Mouse (Mus musculus) liver, adult 2 months (tissue): ENCODE measurements around the gene Ddit4. TPM values are rescaled to one million over a fixed set of nuclear protein-coding genes. Genes with fewer than 3 reads are reported as not detected.

Experiments
- DNase-seq: peaks from one replicate; pipeline ENCODE4 v3.0.0-alpha.2; 2011; ENCODE audit warnings: low read depth, low spot score; ENCODE audit errors: extremely low read depth
- H3K27ac ChIP-seq: fragments of 200-500 bp; replicated peaks from 2 replicates; pipeline ENCODE4 v1.5.1; 2012; ENCODE audit warnings: low read depth, mild to moderate bottlenecking, control low read depth, inconsistent platforms, low read length; ENCODE audit not compliant: insufficient read depth
- H3K27me3 ChIP-seq: fragments of 200-500 bp; 2 replicates; pipeline ENCODE4 v1.6.1; 2012; ENCODE audit warnings: mild to moderate bottlenecking, moderate library complexity, low read length, inconsistent platforms; ENCODE audit not compliant: control insufficient read depth, insufficient read depth
- H3K36me3 ChIP-seq: fragments of 200-500 bp; 2 replicates; pipeline ENCODE4 v1.6.1; 2012; ENCODE audit warnings: low read length, inconsistent platforms; ENCODE audit not compliant: control insufficient read depth, insufficient read depth
- H3K4me1 ChIP-seq: fragments of 200-500 bp; 2 replicates; pipeline ENCODE4 v1.6.1; 2011; ENCODE audit warnings: low read length; ENCODE audit not compliant: control insufficient read depth, insufficient read depth
- H3K4me3 ChIP-seq: fragments of 200-500 bp; 2 replicates; pipeline ENCODE4 v1.5.1; 2011; ENCODE audit warnings: low read depth, mild to moderate bottlenecking, control low read depth, low read length, moderate library complexity; ENCODE audit not compliant: insufficient read depth
- H3K79me2 ChIP-seq: fragments of 200-500 bp; 2 replicates; pipeline ENCODE4 v1.6.1; 2012; ENCODE audit warnings: inconsistent platforms, mild to moderate bottlenecking, low read length, moderate library complexity; ENCODE audit not compliant: control insufficient read depth, insufficient read depth
- H3K9ac ChIP-seq: fragments of 200-500 bp; 2 replicates; pipeline ENCODE4 v1.6.1; 2012; ENCODE audit warnings: low read depth, mild to moderate bottlenecking, control low read depth, inconsistent platforms, low read length
- CTCF ChIP-seq: fragments of 200-500 bp; IDR thresholded peaks from 2 replicates; pipeline ENCODE4 v1.5.1; 2011; ENCODE audit warnings: low read depth, low read length, control low read depth
- POLR2A ChIP-seq: fragments of 200-500 bp; IDR thresholded peaks from 2 replicates; pipeline ENCODE4 v1.6.1; 2011; ENCODE audit warnings: low read length, control low read depth; ENCODE audit not compliant: insufficient read depth; ENCODE audit errors: extremely low read depth
- WGBS: fragments of 180-500 bp; shearing (Covaris S2); methylation state at CpG from one replicate; pipeline ENCODE4 v1.1.7; 2018; 5-methylcytosine and 5-hydroxymethylcytosine counted together
- polyA plus RNA-seq: library from polyadenylated mRNA; depleted of rRNA; stranded (reverse); fragments of >200 nt; gene quantifications from 2 replicates; pipeline ENCODE4 v1.2.3, GENCODE M21; 2012
- total RNA-seq: library from RNA; depleted of rRNA; stranded (reverse); fragments of >200 nt; gene quantifications from 2 replicates; pipeline ENCODE4 v1.2.3, GENCODE M21; 2014

The Ddit4 gene
- total and polyA plus RNA-seq, 2 experiments = 8.8 to 13.6 TPM

DNA sequence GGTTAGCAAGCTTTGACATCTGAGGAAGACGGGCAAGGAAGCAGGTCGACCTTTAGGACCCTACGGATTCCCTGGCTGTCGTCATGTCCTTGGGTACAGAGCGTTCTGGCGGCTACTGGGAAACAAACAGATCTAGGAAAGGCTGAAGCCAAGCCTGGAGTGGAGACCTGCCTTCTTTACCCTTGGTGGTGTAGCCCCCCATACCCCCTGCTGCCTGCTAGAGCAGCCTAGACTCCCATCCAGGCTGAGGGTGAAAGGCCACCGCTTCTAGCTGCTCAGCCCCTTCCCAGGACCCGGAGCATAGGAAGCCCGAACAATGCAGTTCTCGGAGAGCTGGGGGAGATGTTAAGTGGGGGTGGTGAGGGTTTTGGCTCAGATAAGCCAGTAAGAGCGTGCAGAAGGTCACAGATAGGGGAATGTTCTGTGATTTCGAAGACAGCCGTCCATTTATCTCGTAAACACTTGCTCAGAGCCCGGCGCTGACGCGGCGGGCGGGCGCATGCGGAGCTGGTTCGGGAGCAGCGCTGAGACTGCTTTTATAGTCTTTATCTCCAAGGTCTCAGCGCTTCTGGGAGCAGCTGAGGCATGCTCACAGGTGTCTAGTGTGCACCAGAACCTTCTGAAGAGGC, 18.3 kb upstream of the Ddit4 start:
- H3K79me2 ChIP-seq = no peaks in the 10 kb centered on the region
- H3K36me3 ChIP-seq = no peaks in the 10 kb centered on the region
- H3K4me1 ChIP-seq = peaks cover 18% of the 10 kb centered on the region
- peak overlapping the region; percentile 31 for H3K9ac ChIP-seq
- peak overlapping the region; percentile 16 for H3K4me3 ChIP-seq
- peak; percentile 64 for DNase-seq
- TF ChIP-seq POLR2A (no peak), CTCF (no peak)
- peak overlapping the region; percentile 43 for H3K27ac ChIP-seq
- 5% methylated on average over 25 of the region's 25 CpGs for WGBS
- H3K27me3 ChIP-seq = no peaks in the 10 kb centered on the region

DNA sequence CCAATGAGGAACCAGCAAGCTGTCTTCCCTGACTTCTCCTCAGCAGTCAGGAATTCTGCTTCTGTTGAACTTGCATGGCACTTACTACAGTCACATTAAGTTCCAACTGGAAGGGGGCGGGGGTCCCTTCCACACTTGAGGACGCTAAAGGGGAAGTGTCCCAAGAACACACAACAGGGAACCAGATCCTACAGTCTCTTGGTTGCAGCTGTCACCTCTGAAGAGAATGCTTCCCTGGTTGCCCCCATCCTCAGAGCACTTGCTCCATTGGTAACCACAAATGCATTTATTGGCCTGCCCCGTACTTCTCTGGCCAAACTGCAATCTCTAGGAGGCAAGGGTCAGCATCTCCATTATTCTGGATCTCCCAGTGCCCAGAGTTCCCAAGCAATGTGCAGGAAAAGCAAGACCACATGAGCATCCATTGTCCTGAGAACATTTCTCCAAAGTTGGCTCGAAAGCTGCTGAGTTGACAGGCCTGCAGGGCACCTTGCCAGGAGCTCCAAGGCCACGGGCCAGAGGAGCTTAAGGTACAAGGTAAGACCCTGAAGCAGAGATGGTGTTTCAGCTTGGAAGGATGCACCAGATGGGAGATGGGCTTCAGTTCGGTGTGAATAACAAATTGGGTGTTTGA, 15.8 kb upstream of the Ddit4 start:
- Histone ChIP-seq H3K4me3 (no peak overlapping the region), H3K27ac (peak overlapping the region; percentile 26; the same call in 1 of the 2 replicates), H3K27me3 (no peaks in the 10 kb centered on the region), H3K79me2 (no peaks in the 10 kb centered on the region), H3K4me1 (peaks cover 7% of the 10 kb centered on the region; the same call in 1 of the 2 replicates), H3K9ac (no peak overlapping the region), H3K36me3 (no peaks in the 10 kb centered on the region)
- 52% methylated on average over 6 of the region's 6 CpGs for WGBS
- no peak for DNase-seq
- TF ChIP-seq CTCF (no peak), POLR2A (no peak)

DNA sequence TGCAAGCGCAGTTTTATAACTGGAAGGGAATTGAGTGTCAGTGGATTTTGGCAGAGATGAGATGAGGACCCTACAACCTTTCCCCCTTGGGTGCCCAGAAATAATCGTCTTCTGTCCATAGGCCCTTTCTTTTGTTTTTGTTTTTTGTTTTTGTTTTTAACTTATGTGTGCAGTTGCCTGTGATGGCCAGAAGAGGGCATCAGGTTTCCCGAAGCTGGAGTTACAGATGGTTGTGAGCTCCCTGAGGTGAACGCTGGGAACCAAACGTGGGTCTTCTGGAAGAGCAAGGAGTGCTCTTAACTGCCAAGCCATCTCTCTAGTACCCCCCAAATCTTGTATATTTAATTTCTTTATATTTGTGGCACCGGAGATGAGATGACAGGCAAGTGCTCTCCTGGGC, 15.1 kb upstream of the Ddit4 start:
- peaks cover 7% of the 10 kb centered on the region; the same call in 1 of the 2 replicates for H3K4me1 ChIP-seq
- 95% methylated on average over 6 of the region's 6 CpGs for WGBS
- no peaks in the 10 kb centered on the region for H3K36me3 ChIP-seq
- TF ChIP-seq POLR2A (no peak), CTCF (peak; percentile 28; the same call in 1 of the 2 replicates)
- H3K9ac ChIP-seq = no peak overlapping the region
- DNase-seq = no peak
- H3K4me3 ChIP-seq = no peak overlapping the region
- H3K27me3 ChIP-seq = no peaks in the 10 kb centered on the region
- no peak overlapping the region for H3K27ac ChIP-seq
- H3K79me2 ChIP-seq = no peaks in the 10 kb centered on the region

DNA sequence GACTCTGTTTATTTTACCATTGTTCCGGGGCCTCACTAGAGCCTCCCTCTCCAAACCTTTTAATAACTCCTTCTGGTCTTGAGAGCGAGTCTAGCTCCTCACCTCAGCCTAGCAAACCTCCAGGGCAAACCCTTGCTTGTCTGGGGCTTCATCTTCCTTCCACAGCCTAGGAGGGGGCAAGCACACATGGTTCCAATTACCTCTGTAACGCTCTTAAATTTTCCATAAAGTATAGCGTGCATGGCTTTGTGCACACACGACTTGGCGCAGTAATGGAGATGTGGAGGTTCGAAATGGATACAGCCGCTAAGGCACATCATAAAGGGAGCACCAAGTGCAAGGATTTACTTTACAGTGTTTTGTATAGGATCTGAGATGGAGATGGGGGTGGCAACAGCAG, 14.2 kb upstream of the Ddit4 start:
- TF ChIP-seq POLR2A = no peak
- H3K36me3 ChIP-seq = no peaks in the 10 kb centered on the region
- H3K4me3 ChIP-seq = no peak overlapping the region
- no peak overlapping the region for H3K27ac ChIP-seq
- DNase-seq = no peak
- H3K9ac ChIP-seq = no peak overlapping the region
- WGBS = 98% methylated on average over 8 of the region's 8 CpGs
- peaks cover 5% of the 10 kb centered on the region; the same call in 1 of the 2 replicates for H3K4me1 ChIP-seq
- no peaks in the 10 kb centered on the region for H3K27me3 ChIP-seq
- H3K79me2 ChIP-seq = no peaks in the 10 kb centered on the region

DNA sequence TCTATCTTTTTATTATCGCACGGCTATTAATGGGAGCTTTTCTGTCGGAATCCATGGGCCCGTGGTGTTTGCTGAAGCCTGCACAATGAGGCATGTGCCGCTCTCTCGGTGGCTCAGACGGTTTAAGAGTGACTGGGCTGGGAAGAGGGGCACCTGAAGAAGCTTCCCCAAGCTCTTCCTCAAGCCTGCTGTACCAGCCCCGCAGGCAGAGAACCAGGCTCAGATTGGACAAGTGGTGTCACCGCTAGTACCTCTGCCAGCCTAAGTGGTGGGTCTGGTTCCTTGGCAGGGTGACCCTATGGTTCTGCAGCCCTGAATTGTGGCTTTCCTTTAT, 13.7 kb upstream of the Ddit4 start:
- Histone ChIP-seq H3K9ac (no peak overlapping the region), H3K36me3 (no peaks in the 10 kb centered on the region), H3K27ac (no peak overlapping the region), H3K4me3 (no peak overlapping the region), H3K79me2 (no peaks in the 10 kb centered on the region), H3K4me1 (no peaks in the 10 kb centered on the region), H3K27me3 (no peaks in the 10 kb centered on the region)
- TF ChIP-seq CTCF (no peak), POLR2A (no peak)
- 70% methylated on average over 9 of the region's 9 CpGs for WGBS
- DNase-seq = no peak
